ENCODE assay signal across 11 mouse cellular contexts in genomic region chr11:43531619-43532018, GRCm38 (mm10). TPM values are rescaled to one million over a fixed set of nuclear protein-coding genes. Genes with fewer than 3 reads are reported as not detected.
DNase-seq lines count a peak whose midpoint lies in the region; ATAC-seq and TF ChIP-seq lines count a peak whose summit lies in the region.
"Had no signal": no experiment of that assay in that cellular context is flagged by ENCODE, and none has a peak within 500 bp of the region (broad histone marks: within the 10 kb centered on the region; RNA-seq: fewer than 3 reads in every experiment).

No protein-coding gene starts in this region.

- peaks cover 52% of the 10 kb centered on the region for H3K36me3 ChIP-seq in heart, embryonic 12.5 days
- no peaks in the 10 kb centered on the region for H3K36me3 ChIP-seq in liver, embryonic 14.5 days (replicated peaks; ENCODE audit: control insufficient read depth, insufficient read depth, low read depth)
- H3K36me3 ChIP-seq in liver, embryonic 11.5 days (ENCODE audit: control insufficient read depth, insufficient read depth, low read length) = peaks cover 4% of the 10 kb centered on the region; the same call in 1 of the 2 replicates
- H3K36me3 ChIP-seq in neural tube, embryonic 12.5 days = peaks cover 27% of the 10 kb centered on the region
- H3K36me3 ChIP-seq: liver, embryonic 13.5 days had no signal

- H3K27ac ChIP-seq in heart, embryonic 12.5 days (ENCODE audit: poor library complexity, severe bottlenecking) = no peak overlapping the region; the same call in 1 of the 2 replicates
- H3K27ac ChIP-seq in liver, embryonic 14.5 days = no peak overlapping the region
- no peak overlapping the region for H3K27ac ChIP-seq in liver, embryonic 11.5 days (ENCODE audit: low read depth, low read length)
- peak overlapping the region; percentile 20; the same call in 1 of the 2 replicates for H3K27ac ChIP-seq in neural tube, embryonic 12.5 days
- H3K27ac ChIP-seq: liver, embryonic 13.5 days had no signal

- ATAC-seq in heart, embryonic 12.5 days (ENCODE audit: insufficient number of reproducible peaks, low FRiP score) = no peak
- no peak for ATAC-seq in liver, embryonic 14.5 days (ENCODE audit: insufficient read depth)
- no peak for ATAC-seq in liver, embryonic 11.5 days (replicated peaks; ENCODE audit: low FRiP score)
- no peak for ATAC-seq in neural tube, embryonic 12.5 days (ENCODE audit: low FRiP score, low read depth)
- ATAC-seq: inflammation-experienced regulatory T-cells, adult 6 months had no signal

- no peak for DNase-seq in heart, adult 18-20 months
- no peak for DNase-seq in liver, embryonic 14.5 days (ENCODE audit: low read depth in 3 of 3, low spot score in 3 of 3)
- no peak for DNase-seq in liver, embryonic 11.5 days (ENCODE audit: low spot score)
- peak; percentile 38 for DNase-seq in brain, embryonic 14.5 days (ENCODE audit: low read depth)
- DNase-seq in gastrocnemius, postnatal 4 days (ENCODE audit: low spot score in 2 of 2) = no peak
- no peak for DNase-seq in thymus, postnatal 4 days
- DNase-seq: layer of hippocampus, postnatal 36 days; liver, embryonic 13.5 days had no signal

- WGBS in heart, embryonic 12.5 days = 66% methylated on average over 5 of the region's 5 CpGs
- WGBS in liver, embryonic 14.5 days (ENCODE audit: insufficient replicate concordance) = 51% methylated on average over 5 of the region's 5 CpGs
- WGBS in liver, embryonic 11.5 days = 77% methylated on average over 5 of the region's 5 CpGs
- 64% methylated on average over 5 of the region's 5 CpGs for WGBS in neural tube, embryonic 12.5 days

- no peak overlapping the region for H3K9ac ChIP-seq in heart, embryonic 12.5 days
- no peak overlapping the region for H3K9ac ChIP-seq in liver, embryonic 14.5 days (replicated peaks)
- no peak overlapping the region for H3K9ac ChIP-seq in liver, embryonic 11.5 days (ENCODE audit: low read depth, low read length)
- no peak overlapping the region for H3K9ac ChIP-seq in neural tube, embryonic 12.5 days
- H3K9ac ChIP-seq: liver, embryonic 13.5 days had no signal

- H3K9me3 ChIP-seq in heart, embryonic 12.5 days (replicated peaks) = no peaks in the 10 kb centered on the region
- H3K9me3 ChIP-seq in liver, embryonic 14.5 days (ENCODE audit: control insufficient read depth, low read length) = no peaks in the 10 kb centered on the region
- H3K9me3 ChIP-seq in liver, embryonic 11.5 days (ENCODE audit: control insufficient read depth, low read length) = no peaks in the 10 kb centered on the region
- H3K9me3 ChIP-seq in neural tube, embryonic 12.5 days = no peaks in the 10 kb centered on the region
- H3K9me3 ChIP-seq: liver, embryonic 13.5 days had no signal

- H3K4me3 ChIP-seq in heart, embryonic 12.5 days = no peak overlapping the region
- no peak overlapping the region for H3K4me3 ChIP-seq in liver, embryonic 14.5 days (ENCODE audit: insufficient read depth in 1 of 2, low read depth in 2 of 2, low read length in 2 of 2)
- no peak overlapping the region for H3K4me3 ChIP-seq in liver, embryonic 11.5 days (ENCODE audit: low read depth, low read length)
- H3K4me3 ChIP-seq in neural tube, embryonic 12.5 days = no peak overlapping the region
- H3K4me3 ChIP-seq: liver, embryonic 13.5 days had no signal

- TF ChIP-seq CTCF in liver, embryonic 14.5 days (IDR thresholded peaks at IDR 0.05; ENCODE audit: low read depth) = 0 out of 2 replicates have a peak, but pooled peaks have one; percentile 16
- TF ChIP-seq CTCF in brain, embryonic 14.5 days (IDR thresholded peaks at IDR 0.05; ENCODE audit: borderline replicate concordance, extremely low read depth, insufficient read depth, insufficient read length) = peak; percentile 56; the same call in 1 of the 2 replicates

- H3K4me1 ChIP-seq in heart, embryonic 12.5 days (replicated peaks) = peaks cover 57% of the 10 kb centered on the region
- H3K4me1 ChIP-seq in liver, embryonic 14.5 days (replicated peaks; ENCODE audit: control insufficient read depth in 2 of 2, insufficient read depth in 2 of 2, low read length in 1 of 2) = 0 out of 4 replicates have a peak, but pooled peaks cover 0 to 4% of the 10 kb centered on the region in 2 experiments
- H3K4me1 ChIP-seq in liver, embryonic 11.5 days (replicated peaks; ENCODE audit: control insufficient read depth, insufficient read depth, low read length) = peaks cover 4% of the 10 kb centered on the region
- peaks cover 26% of the 10 kb centered on the region for H3K4me1 ChIP-seq in neural tube, embryonic 12.5 days
- H3K4me1 ChIP-seq: liver, embryonic 13.5 days had no signal

- peak overlapping the region; percentile 67; the same call in 1 of the 2 replicates for H3K4me2 ChIP-seq in heart, embryonic 12.5 days
- H3K4me2 ChIP-seq in liver, embryonic 14.5 days (ENCODE audit: low read depth) = no peak overlapping the region
- H3K4me2 ChIP-seq in liver, embryonic 11.5 days = no peak overlapping the region
- peak overlapping the region; percentile 71 for H3K4me2 ChIP-seq in neural tube, embryonic 12.5 days (replicated peaks)
- H3K4me2 ChIP-seq: liver, embryonic 13.5 days had no signal

- TF ChIP-seq EP300 in liver, embryonic 14.5 days (IDR thresholded peaks at IDR 0.05; ENCODE audit: low read depth) = no peak

- no peak for TF ChIP-seq POLR2A in brain, embryonic 14.5 days (IDR thresholded peaks at IDR 0.05; ENCODE audit: borderline replicate concordance, extremely low read depth, insufficient read depth, insufficient read length, poor library complexity, severe bottlenecking)

- H3K27me3 ChIP-seq in heart, embryonic 12.5 days (replicated peaks) = no peaks in the 10 kb centered on the region
- peaks cover 16% of the 10 kb centered on the region for H3K27me3 ChIP-seq in liver, embryonic 14.5 days (ENCODE audit: control insufficient read depth, insufficient read depth, low read length)
- H3K27me3 ChIP-seq in liver, embryonic 11.5 days (replicated peaks; ENCODE audit: control insufficient read depth, insufficient read depth, low read length) = no peaks in the 10 kb centered on the region; the same call in 1 of the 2 replicates
- H3K27me3 ChIP-seq in neural tube, embryonic 12.5 days (replicated peaks) = no peaks in the 10 kb centered on the region

RNA-seq across cellular contexts. Expression of gene Ccnjl, which starts 3.0 kb away (rescaled TPM):
- 18.9 and 22.9 TPM in 2 replicates for polyA plus RNA-seq in heart, embryonic 12.5 days (2016; fragmentation: Nextera tagmentation; extraction: Ambion mirVana)
- 1 to 10 TPM; 1.3 to 1.6 TPM for total RNA-seq in heart, adult 18-20 months (2021)
- polyA plus RNA-seq in liver, embryonic 14.5 days (2012; rRNA removed) = 0.79 and 0.91 TPM in 2 replicates
- polyA plus RNA-seq in liver, embryonic 14.5 days (2014; fragmentation: Nextera tagmentation; extraction: Ambion mirVana) = 1.2 and 1.5 TPM in 2 replicates
- 11.8 and 12.7 TPM in 2 replicates for polyA plus RNA-seq in liver, embryonic 11.5 days (2014; fragmentation: Nextera tagmentation; extraction: Ambion mirVana)
- 6.2 and 8.2 TPM in 2 replicates for polyA plus RNA-seq in brain, embryonic 14.5 days (2012; rRNA removed)
- 36.3 and 38.7 TPM in 2 replicates for polyA plus RNA-seq in neural tube, embryonic 12.5 days (2016; fragmentation: Nextera tagmentation; extraction: Ambion mirVana)
- 1 to 10 TPM; 2.4 to 3.3 TPM for total RNA-seq in gastrocnemius, postnatal 4 days (2021)
- polyA plus RNA-seq: inflammation-experienced regulatory T-cells, adult 6 months had no signal

RNA-seq across cellular contexts. Expression of gene 4933415A04Rik, which starts 55.2 kb away (rescaled TPM):
- polyA plus RNA-seq in heart, embryonic 12.5 days (2016; fragmentation: Nextera tagmentation; extraction: Ambion mirVana) = 4.6 and 5.6 TPM in 2 replicates
- total RNA-seq in heart, adult 18-20 months (2021) = under 1 TPM; 0.20 to 0.36 TPM
- polyA plus RNA-seq in liver, embryonic 14.5 days (2012; rRNA removed) = 0.11 and 0.12 TPM in 2 replicates
- 0.17 and 0.29 TPM in 2 replicates for polyA plus RNA-seq in liver, embryonic 14.5 days (2014; fragmentation: Nextera tagmentation; extraction: Ambion mirVana)
- 2.1 and 2.7 TPM in 2 replicates for polyA plus RNA-seq in liver, embryonic 11.5 days (2014; fragmentation: Nextera tagmentation; extraction: Ambion mirVana)
- 0.67 and 1.2 TPM in 2 replicates for polyA plus RNA-seq in brain, embryonic 14.5 days (2012; rRNA removed)
- 8.3 and 10.1 TPM in 2 replicates for polyA plus RNA-seq in neural tube, embryonic 12.5 days (2016; fragmentation: Nextera tagmentation; extraction: Ambion mirVana)
- total RNA-seq in gastrocnemius, postnatal 4 days (2021) = 1 to 10 TPM in 1 of 2 experiments, under 1 TPM in 1; 0.73 to 1.0 TPM

RNA-seq across cellular contexts. Expression of gene C1qtnf2, which starts 57.5 kb away (rescaled TPM):
- polyA plus RNA-seq in heart, embryonic 12.5 days (2016; fragmentation: Nextera tagmentation; extraction: Ambion mirVana) = 2.0 TPM in 2 replicates
- 1 to 10 TPM; 3.8 to 4.2 TPM for total RNA-seq in heart, adult 18-20 months (2021)
- 0.18 and 0.41 TPM in 2 replicates for polyA plus RNA-seq in liver, embryonic 14.5 days (2012; rRNA removed)
- 0.20 and 0.32 TPM in 2 replicates for polyA plus RNA-seq in liver, embryonic 14.5 days (2014; fragmentation: Nextera tagmentation; extraction: Ambion mirVana)
- 0.82 and 1.8 TPM in 2 replicates for polyA plus RNA-seq in liver, embryonic 11.5 days (2014; fragmentation: Nextera tagmentation; extraction: Ambion mirVana)
- polyA plus RNA-seq in brain, embryonic 14.5 days (2012; rRNA removed) = 5.0 and 7.2 TPM in 2 replicates
- polyA plus RNA-seq in neural tube, embryonic 12.5 days (2016; fragmentation: Nextera tagmentation; extraction: Ambion mirVana) = 5.6 and 6.3 TPM in 2 replicates
- total RNA-seq in gastrocnemius, postnatal 4 days (2021) = 10 to 100 TPM; 41.2 to 45.0 TPM
- polyA plus RNA-seq: inflammation-experienced regulatory T-cells, adult 6 months had no signal

Comparison
In these comparisons a context has a peak if more than half of its experiments do, and no peak if none do; other contexts are left out.
1. H3K4me2 ChIP-seq: peak in heart, embryonic 12.5 days (single experiment) and neural tube, embryonic 12.5 days (single experiment); none in liver, embryonic 14.5 days (single experiment) and liver, embryonic 11.5 days (single experiment).